Mouse (Mus musculus) heart, postnatal 25 days (tissue): ENCODE results near the gene Phb2. TPM values are rescaled to one million over a fixed set of nuclear protein-coding genes. Genes with fewer than 3 reads are reported as not detected.

Experiments used
- DNase-seq: peaks from one replicate; pipeline ENCODE4 v3.0.0; 2022; ENCODE audit warnings: low spot score
- intact Hi-C: fragments of 180-260 bp; cut with DNase I; formaldehyde crosslinking; loops from one replicate; pipeline ENCODE4 v1.15.1; 2025
- total RNA-seq, 2 experiments: library from RNA; stranded (reverse); gene quantifications; 2 replicates each; pipeline ENCODE4 v1.2.3; 2021

The Phb2 gene
- total RNA-seq, 2 experiments from 2014 or later: 322 to 323 TPM

- intact Hi-C loops: no loop called here
- no peak for DNase-seq
Observed at GRCm38 (mm10) chr6:124688151-124688758, 23.9 kb upstream of the Phb2 start.

- intact Hi-C loops: no loop called here
- DNase-seq: no peak
Observed at GRCm38 (mm10) chr6:124689011-124689410, 23.1 kb upstream of the Phb2 start.

GRCm38 (mm10) chr6:124690517-124690916 lies 21.6 kb upstream of the Phb2 start:
- DNase-seq: no peak
- intact Hi-C loops: no loop called here

- intact Hi-C loops: no loop called here
- no peak for DNase-seq
Observed at GRCm38 (mm10) chr6:124693243-124693981, 18.7 kb upstream of the Phb2 start.

GRCm38 (mm10) chr6:124694166-124694955 lies 17.8 kb upstream of the Phb2 start:
- intact Hi-C loops: no loop called here
- DNase-seq: peak; percentile 46

- intact Hi-C loops: no loop called here
- no peak for DNase-seq
Observed at GRCm38 (mm10) chr6:124696441-124697150, 15.5 kb upstream of the Phb2 start.

- intact Hi-C loops: no loop called here
Observed at GRCm38 (mm10) chr6:124698751-124699150, 13.4 kb upstream of the Phb2 start.

GRCm38 (mm10) chr6:124699366-124699765 lies 12.8 kb upstream of the Phb2 start:
- intact Hi-C loops: no loop called here
- no peak for DNase-seq

More at GRCm38 (mm10) chr6:124698751-124699150, 13.4 kb upstream of the Phb2 start:
- DNase-seq: no peak

GRCm38 (mm10) chr6:124699962-124700610 lies 12.1 kb upstream of the Phb2 start:
- DNase-seq: peak; percentile 65

GRCm38 (mm10) chr6:124701338-124701737 lies 10.8 kb upstream of the Phb2 start:
- intact Hi-C loops: no loop called here
- no peak for DNase-seq

More at GRCm38 (mm10) chr6:124699962-124700610, 12.1 kb upstream of the Phb2 start:
- intact Hi-C loops: no loop called here

GRCm38 (mm10) chr6:124702102-124702783 lies 9.9 kb upstream of the Phb2 start:
- DNase-seq: no peak
- intact Hi-C loops: no loop called here

- DNase-seq: no peak
- intact Hi-C loops: no loop called here
Observed at GRCm38 (mm10) chr6:124702784-124703103, 9.4 kb upstream of the Phb2 start.

GRCm38 (mm10) chr6:124703789-124704188 lies 8.3 kb upstream of the Phb2 start:
- DNase-seq: no peak
- intact Hi-C loops: no loop called here

- no peak for DNase-seq
- intact Hi-C loops: no loop called here
Observed at GRCm38 (mm10) chr6:124704417-124704816, 7.7 kb upstream of the Phb2 start.

- intact Hi-C loops: no loop called here
- no peak for DNase-seq
Observed at GRCm38 (mm10) chr6:124706061-124706627, 6.0 kb upstream of the Phb2 start.

GRCm38 (mm10) chr6:124708289-124708889 lies 3.7 kb upstream of the Phb2 start:
- intact Hi-C loops: loop anchor here (2.0 kb wide), 1 partner anchor 46 kb away; the partner anchor contains the start of gene Lpcat3

GRCm38 (mm10) chr6:124712918-124713317 lies 782 bp downstream of the Phb2 start:
- intact Hi-C loops: loop anchor here (1.0 to 10.0 kb wide), 4 partner anchors 27 to 322 kb away; partner anchors contain the start of genes Atn1, Gm45234, Ing4 and Zfp384

More at GRCm38 (mm10) chr6:124708289-124708889, 3.7 kb upstream of the Phb2 start:
- DNase-seq: no peak

GRCm38 (mm10) chr6:124716864-124717490 lies 4.8 kb downstream of the Phb2 start:
- intact Hi-C loops: loop anchor here (10.0 kb wide), 2 partner anchors 288 to 318 kb away; partner anchors contain the start of genes Ing4 and Zfp384
- no peak for DNase-seq

More at GRCm38 (mm10) chr6:124712918-124713317, 782 bp downstream of the Phb2 start:
- DNase-seq: no peak
